Mouse (Mus musculus): ENCODE measurements at regions not wholly inside any gene's neighbourhood (a gene's known extent, or its start where the extent isn't known, plus 50 kb on each side); places are given as distances from the start of the nearest gene placed in this dataset.

DNA sequence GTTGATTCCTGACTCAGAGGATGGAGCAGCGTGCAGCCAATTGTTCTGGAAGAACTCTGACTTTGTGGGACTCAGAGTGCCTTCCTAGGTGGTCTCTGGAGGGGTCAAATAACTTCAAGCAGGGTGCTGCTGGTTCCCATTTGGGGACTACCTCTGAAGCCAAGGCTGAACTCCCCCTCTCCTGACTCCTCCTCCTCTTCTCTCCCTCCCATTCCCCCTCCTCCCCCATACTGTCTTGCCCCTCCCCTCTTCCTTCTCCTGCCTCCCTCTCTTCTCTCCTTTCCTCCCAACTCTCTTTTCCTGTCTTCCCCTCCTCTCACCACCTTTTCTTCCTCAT lies 632.1 kb downstream of the Zfp706 start:
- 5% methylated on average over 1 of the region's 1 CpGs for WGBS
- Histone ChIP-seq H3K4me1 (peaks cover 18% of the 10 kb centered on the region), H3K9ac (no peak overlapping the region), H3K4me3 (peak overlapping the region; percentile 33; the same call in 1 of the 2 replicates), H3K36me3 (no peaks in the 10 kb centered on the region), H3K27ac (no peak overlapping the region), H3K4me2 (replicated peaks) (peak overlapping the region; percentile 82), H3K9me3 (replicated peaks) (no peaks in the 10 kb centered on the region; the same call in 1 of the 2 replicates), H3K27me3 (peaks cover 20% of the 10 kb centered on the region; the same call in 1 of the 2 replicates)
- no peak for ATAC-seq (ENCODE audit: low FRiP score)

DNA sequence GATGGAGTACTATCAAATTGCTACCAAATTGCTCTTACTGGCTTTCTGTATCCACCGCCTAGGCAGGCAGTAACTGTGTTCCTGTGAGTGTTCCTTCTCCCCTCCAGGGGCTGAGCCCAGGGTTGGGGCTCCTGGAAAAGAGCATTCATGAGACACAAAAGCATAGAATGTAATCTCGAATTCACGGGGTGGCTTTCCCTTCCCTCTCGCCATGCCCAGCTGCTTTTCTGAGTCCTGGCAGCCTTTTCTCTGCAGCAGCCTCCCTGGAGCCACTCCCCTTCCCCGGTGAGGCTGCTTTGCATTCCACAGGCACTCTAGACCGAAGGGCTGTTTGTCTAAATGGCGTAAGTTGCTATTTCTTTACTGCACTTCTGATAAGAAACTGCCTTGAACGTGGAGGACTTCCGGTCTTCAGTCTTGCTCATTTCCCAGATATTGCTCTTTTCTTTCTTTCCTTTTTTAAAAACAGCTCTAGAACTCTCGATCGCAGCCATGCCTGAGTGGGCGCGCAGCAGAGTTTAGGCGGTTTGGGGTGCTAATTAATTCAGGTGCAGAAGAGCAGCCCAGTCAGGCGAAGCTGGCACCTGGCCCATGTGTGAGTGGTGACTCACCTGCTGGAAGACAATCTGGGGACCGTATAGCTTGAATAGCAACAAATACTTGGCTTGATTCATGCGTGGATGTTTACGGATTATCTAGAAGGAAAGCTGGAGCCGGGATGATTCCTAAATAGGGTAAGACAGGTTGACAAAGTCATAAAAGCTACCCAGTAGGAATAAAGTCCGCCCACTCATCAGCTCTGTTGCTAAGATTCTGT lies 632.6 kb downstream of the Zfp706 start:
- H3K4me3 ChIP-seq, result peak overlapping the region; percentile 33
- no peaks in the 10 kb centered on the region for H3K36me3 ChIP-seq
- WGBS, result 1% methylated on average over 20 of the region's 20 CpGs
- ATAC-seq (ENCODE audit: low FRiP score), result peak; percentile 54; the same call in 1 of the 2 replicates
- H3K9me3 ChIP-seq (replicated peaks), result no peaks in the 10 kb centered on the region; the same call in 1 of the 2 replicates
- peak overlapping the region; percentile 51 for H3K9ac ChIP-seq
- H3K27ac ChIP-seq, result no peak overlapping the region; the same call in 1 of the 2 replicates
- peaks cover 18% of the 10 kb centered on the region for H3K4me1 ChIP-seq
- H3K27me3 ChIP-seq, result peaks cover 20% of the 10 kb centered on the region; the same call in 1 of the 2 replicates
- H3K4me2 ChIP-seq (replicated peaks), result peak overlapping the region; percentile 82

DNA sequence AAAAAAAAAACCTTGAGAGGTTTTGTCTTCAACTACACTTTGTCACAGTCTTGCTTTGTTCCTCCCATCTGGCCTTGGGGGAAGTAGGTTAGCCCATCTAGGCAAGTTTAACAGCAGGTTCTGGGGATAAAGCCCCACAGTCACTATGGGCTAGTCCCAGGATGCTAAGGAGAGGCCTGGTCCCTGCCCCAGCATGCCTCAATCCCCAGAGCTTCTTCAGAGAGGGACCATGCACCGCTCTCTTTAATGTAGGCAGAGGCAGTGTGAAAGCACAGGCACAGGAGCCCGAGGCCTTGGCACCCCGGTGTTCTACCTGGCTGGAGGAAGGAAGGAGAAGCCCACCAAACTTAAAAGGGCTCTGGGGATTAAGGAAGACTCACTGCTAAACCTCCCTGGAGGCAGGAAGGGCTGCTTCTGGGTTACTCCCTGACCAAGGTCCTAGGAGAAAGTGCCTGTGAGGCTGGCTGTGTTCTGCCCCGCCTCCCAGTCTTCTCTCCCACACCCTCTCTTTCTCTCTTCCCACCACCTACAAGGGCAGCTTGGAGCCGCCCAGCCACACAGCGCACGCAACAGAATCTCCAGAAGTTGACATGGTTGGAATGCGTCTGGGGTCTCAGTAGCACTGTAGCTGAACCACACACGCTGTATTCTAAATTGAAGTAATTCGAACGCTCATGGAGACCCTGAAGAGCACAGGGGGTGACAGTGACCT lies 633.5 kb downstream of the Zfp706 start:
- Histone ChIP-seq H3K27me3 (peaks cover 20% of the 10 kb centered on the region; the same call in 1 of the 2 replicates), H3K9ac (peak overlapping the region; percentile 51)
- ATAC-seq (ENCODE audit: low FRiP score), result 0 out of 2 replicates have a peak, but pooled peaks have one; percentile 29

DNA sequence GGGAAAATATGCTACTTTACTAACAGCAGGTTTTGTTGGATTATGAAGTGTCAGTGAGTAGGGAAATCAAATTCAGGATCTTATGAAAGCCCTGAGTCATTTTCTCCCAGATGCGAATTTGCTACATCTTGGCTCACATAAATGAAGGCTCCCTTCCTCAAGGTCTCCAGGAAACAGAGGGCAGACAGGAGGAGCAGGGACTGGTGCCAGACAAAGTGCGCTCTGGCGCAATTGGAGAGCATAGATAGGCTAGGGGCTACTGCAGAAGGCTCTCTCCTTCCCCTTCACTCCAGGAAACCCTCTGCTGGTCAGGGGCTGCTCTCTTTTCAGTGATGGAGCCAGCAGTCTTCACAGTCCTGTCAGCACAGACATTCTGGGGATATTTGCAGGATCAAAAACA lies 634.1 kb downstream of the Zfp706 start:
- Histone ChIP-seq H3K36me3 (no peaks in the 10 kb centered on the region), H3K27ac (no peak overlapping the region), H3K4me3 (no peak overlapping the region), H3K4me2 (replicated peaks) (no peak overlapping the region), H3K9me3 (replicated peaks) (no peaks in the 10 kb centered on the region; the same call in 1 of the 2 replicates), H3K9ac (no peak overlapping the region), H3K4me1 (peaks cover 18% of the 10 kb centered on the region), H3K27me3 (peaks cover 20% of the 10 kb centered on the region; the same call in 1 of the 2 replicates)
- WGBS, result 66% methylated on average over 3 of the region's 3 CpGs
- no peak for ATAC-seq (ENCODE audit: low FRiP score)

More for the DNA sequence above, 633.5 kb downstream of the Zfp706 start:
- Histone ChIP-seq H3K9me3 (replicated peaks) (no peaks in the 10 kb centered on the region; the same call in 1 of the 2 replicates), H3K4me2 (replicated peaks) (peak overlapping the region; percentile 82), H3K27ac (no peak overlapping the region; the same call in 1 of the 2 replicates), H3K36me3 (no peaks in the 10 kb centered on the region), H3K4me1 (peaks cover 18% of the 10 kb centered on the region), H3K4me3 (peak overlapping the region; percentile 33)
- 5% methylated on average over 11 of the region's 11 CpGs for WGBS

DNA sequence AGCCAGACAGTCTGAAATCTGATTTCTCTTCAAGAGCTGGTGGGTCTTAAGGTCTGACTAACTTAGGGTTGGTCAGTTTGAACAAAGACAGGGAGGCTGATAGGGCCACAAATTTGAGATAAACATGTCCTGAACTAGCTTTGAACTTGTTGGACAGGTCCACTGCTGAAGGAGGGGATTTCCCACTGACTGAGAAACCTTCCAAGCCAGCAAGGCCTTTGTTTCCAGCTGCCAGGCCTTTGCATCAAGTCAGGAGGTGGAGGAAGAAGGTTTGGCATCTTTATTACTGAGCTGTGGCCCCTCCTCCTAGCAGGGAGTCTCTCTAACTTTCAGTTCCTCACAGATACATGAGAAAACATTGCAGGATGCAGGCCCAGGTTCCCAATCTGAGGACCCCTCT lies 636.2 kb downstream of the Zfp706 start:
- Histone ChIP-seq H3K27me3 (peaks cover 16% of the 10 kb centered on the region; the same call in 1 of the 2 replicates), H3K9me3 (replicated peaks) (no peaks in the 10 kb centered on the region), H3K27ac (no peak overlapping the region), H3K36me3 (no peaks in the 10 kb centered on the region), H3K4me3 (no peak overlapping the region), H3K9ac (no peak overlapping the region), H3K4me2 (replicated peaks) (no peak overlapping the region), H3K4me1 (peaks cover 18% of the 10 kb centered on the region)
- no peak for ATAC-seq (ENCODE audit: low FRiP score)

DNA sequence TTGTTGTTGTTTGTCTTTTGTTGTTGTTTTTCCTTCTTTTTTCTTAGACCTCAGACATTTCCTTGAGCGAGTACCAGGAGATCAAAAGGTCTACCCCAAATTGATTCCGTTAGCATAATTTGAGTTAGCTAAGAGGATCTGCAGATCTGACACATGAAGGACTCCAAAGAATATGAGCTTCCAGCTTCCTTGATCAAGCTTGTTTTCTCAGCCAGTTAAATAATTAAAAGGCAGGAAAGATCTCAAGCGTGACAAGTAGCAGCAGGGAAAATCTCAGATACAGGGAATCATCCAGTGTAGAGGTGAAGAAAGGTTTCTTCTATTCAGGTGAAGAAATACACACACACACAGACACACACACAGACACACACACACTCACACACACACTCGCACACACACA lies 636.7 kb downstream of the Zfp706 start:
- Histone ChIP-seq H3K27ac (no peak overlapping the region), H3K9ac (no peak overlapping the region), H3K4me1 (peaks cover 18% of the 10 kb centered on the region), H3K4me2 (replicated peaks) (no peak overlapping the region), H3K36me3 (no peaks in the 10 kb centered on the region), H3K4me3 (no peak overlapping the region), H3K27me3 (peaks cover 16% of the 10 kb centered on the region; the same call in 1 of the 2 replicates), H3K9me3 (replicated peaks) (no peaks in the 10 kb centered on the region)
- WGBS, result 86% methylated on average over 4 of the region's 4 CpGs
- no peak for ATAC-seq (ENCODE audit: low FRiP score)

DNA sequence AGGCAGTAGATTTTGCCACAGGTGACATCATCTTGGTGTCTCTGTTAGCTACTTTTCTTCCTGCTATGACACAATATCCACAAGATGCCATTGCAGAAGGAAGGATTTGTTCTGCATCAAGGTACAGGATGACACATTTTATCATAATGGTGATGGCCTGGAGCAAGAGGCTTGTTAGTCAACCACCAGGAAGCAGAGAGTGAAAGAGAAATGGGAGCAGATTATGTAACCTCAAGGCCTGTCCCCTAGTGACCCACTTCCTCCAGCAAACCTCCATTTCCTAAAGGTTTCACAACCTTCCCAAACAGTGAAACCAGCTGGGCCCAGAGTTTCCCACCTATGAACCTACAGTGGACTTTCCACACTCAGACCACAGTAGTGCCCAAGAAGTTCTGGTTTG lies 640.3 kb downstream of the Zfp706 start:
- Histone ChIP-seq H3K4me2 (replicated peaks) (no peak overlapping the region), H3K4me1 (no peaks in the 10 kb centered on the region), H3K4me3 (no peak overlapping the region), H3K27ac (no peak overlapping the region), H3K9me3 (replicated peaks) (no peaks in the 10 kb centered on the region), H3K9ac (no peak overlapping the region), H3K27me3 (no peaks in the 10 kb centered on the region), H3K36me3 (no peaks in the 10 kb centered on the region)
- no peak for ATAC-seq (ENCODE audit: low FRiP score)

DNA sequence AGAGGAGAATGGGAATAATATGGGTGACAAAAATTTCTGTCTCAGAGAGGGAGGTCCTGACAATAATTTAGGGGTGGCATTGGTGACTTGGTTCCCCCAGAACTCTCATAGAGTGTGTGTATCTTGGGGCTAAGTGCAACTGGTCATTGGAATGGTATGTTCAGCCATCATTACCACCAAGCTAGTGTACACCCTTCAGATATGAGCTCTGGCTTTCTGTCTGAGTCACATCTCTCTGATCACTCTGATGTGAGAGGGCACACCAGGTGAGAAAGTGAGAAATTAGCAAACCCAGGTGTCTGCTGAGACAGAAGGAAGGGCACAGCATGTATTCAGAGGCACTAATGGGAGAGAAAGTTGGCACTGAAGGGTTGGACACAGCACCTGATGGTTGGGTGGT lies 642.8 kb downstream of the Zfp706 start:
- no peak for ATAC-seq (ENCODE audit: low FRiP score)
- Histone ChIP-seq H3K4me2 (replicated peaks) (no peak overlapping the region), H3K36me3 (no peaks in the 10 kb centered on the region), H3K27me3 (no peaks in the 10 kb centered on the region), H3K4me3 (no peak overlapping the region), H3K9me3 (replicated peaks) (no peaks in the 10 kb centered on the region), H3K27ac (no peak overlapping the region), H3K9ac (no peak overlapping the region), H3K4me1 (peaks cover 9% of the 10 kb centered on the region; the same call in 1 of the 2 replicates)

DNA sequence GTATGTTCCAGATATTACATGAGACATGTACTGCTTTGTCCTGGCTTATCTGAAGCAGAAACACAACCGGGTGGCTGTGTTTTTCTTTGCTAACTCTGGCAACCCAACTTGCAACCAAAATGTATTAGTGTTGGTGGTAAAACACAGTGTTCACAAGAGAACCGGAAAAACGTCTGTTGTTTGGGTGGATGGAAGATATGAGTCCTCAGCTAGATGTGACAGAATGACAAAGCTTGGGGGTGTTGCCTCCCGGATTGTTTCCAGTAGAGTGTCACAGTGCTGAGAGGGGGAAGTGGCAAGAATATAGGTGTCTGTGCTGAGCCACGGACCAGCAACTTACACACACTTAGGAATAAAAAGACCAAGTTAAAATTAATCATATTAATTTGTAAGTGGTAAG lies 643.5 kb downstream of the Zfp706 start:
- no peaks in the 10 kb centered on the region for H3K27me3 ChIP-seq
- no peak for ATAC-seq (ENCODE audit: low FRiP score)
- WGBS, result 83% methylated on average over 5 of the region's 5 CpGs

DNA sequence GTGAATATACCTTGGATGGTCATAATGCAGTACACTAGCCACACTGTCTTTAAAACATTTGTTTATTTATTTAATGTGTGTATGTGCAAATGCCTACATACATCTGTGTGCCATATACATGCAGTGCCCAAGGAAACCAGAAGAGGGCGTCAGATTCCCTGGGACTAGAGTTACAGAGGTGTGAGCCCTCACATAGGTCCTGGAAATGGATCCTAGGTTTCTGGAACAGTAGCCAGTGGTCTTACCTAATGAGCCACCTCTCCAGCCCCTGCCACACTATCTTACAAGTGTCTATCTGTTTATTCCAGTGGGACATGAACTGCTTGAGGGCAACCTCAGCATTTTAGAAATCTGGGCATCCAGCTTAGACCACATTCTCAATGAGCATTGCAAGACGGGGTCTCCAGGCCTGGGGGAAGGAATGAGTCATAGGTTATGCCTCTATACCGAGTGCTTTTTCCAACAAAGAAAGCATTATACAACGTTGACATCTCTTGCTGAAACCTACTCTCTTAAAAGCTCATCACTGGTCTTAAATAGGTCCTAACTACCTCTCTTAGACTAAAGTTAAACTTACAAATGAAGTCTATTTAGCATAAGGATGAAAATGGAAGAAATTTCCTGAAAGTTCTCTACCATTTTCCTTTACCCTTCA lies 644.5 kb downstream of the Zfp706 start:
- WGBS, result 68% methylated on average over 4 of the region's 4 CpGs
- Histone ChIP-seq H3K4me3 (no peak overlapping the region), H3K9ac (no peak overlapping the region), H3K4me2 (replicated peaks) (no peak overlapping the region), H3K27ac (no peak overlapping the region), H3K4me1 (peaks cover 9% of the 10 kb centered on the region; the same call in 1 of the 2 replicates), H3K27me3 (no peaks in the 10 kb centered on the region), H3K36me3 (no peaks in the 10 kb centered on the region), H3K9me3 (replicated peaks) (no peaks in the 10 kb centered on the region)
- ATAC-seq (ENCODE audit: low FRiP score), result no peak

More for the DNA sequence above, 643.5 kb downstream of the Zfp706 start:
- Histone ChIP-seq H3K9me3 (replicated peaks) (no peaks in the 10 kb centered on the region), H3K27ac (no peak overlapping the region), H3K4me3 (no peak overlapping the region), H3K36me3 (no peaks in the 10 kb centered on the region), H3K4me1 (peaks cover 9% of the 10 kb centered on the region; the same call in 1 of the 2 replicates), H3K4me2 (replicated peaks) (no peak overlapping the region), H3K9ac (no peak overlapping the region)

DNA sequence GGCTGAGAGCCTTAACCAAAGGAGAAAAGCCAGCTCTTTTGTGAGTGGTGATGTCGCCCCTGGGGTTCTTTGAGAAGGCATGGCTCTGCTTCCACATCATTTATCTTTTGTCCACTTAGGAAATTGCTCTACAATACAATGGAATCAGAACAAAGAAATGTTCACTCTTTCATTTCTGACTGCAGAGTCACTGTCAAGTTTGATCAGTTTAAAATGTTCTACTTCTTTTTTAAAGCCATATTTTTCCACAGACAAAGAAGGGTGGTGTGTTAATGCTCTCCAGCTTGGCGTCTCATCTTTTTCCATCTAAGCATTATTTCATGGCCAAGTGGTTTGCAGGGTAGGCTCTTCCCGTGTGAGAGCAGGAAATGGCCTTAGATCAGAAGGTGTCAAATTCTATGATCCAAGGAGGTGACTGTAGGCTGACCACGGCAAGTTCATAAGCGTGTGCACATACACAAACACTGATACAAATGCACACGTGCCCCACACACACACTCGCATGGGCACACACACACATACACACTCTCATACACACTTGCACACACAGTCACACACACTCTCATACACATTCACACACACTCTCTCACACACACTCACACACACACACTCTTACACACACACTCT lies 645.9 kb downstream of the Zfp706 start:
- Histone ChIP-seq H3K9me3 (replicated peaks) (no peaks in the 10 kb centered on the region), H3K9ac (no peak overlapping the region), H3K27ac (no peak overlapping the region), H3K4me1 (peaks cover 9% of the 10 kb centered on the region; the same call in 1 of the 2 replicates), H3K4me3 (no peak overlapping the region), H3K36me3 (no peaks in the 10 kb centered on the region), H3K4me2 (replicated peaks) (no peak overlapping the region), H3K27me3 (no peaks in the 10 kb centered on the region)
- 44% methylated on average over 7 of the region's 7 CpGs for WGBS
- no peak for ATAC-seq (ENCODE audit: low FRiP score)

Measured in hindbrain, embryonic 12.5 days (tissue).